Comparison of ENCODE assay signal across 19 mouse cellular contexts in genomic region chr5:69523944-69524343, GRCm38 (mm10). TPM values are rescaled to one million over a fixed set of nuclear protein-coding genes. Genes with fewer than 3 reads are reported as not detected.
"Had no signal": no experiment of that assay in that cellular context is flagged by ENCODE, and none has a peak within 500 bp of the region (broad histone marks: within the 10 kb centered on the region; RNA-seq: fewer than 3 reads in every experiment).

No protein-coding gene starts in this region.

- ATAC-seq: intestine, embryonic 16.5 days; lung, postnatal 0 days had no signal

- H3K4me1 ChIP-seq: kidney, embryonic 15.5 days; limb, embryonic 13.5 days; midbrain, embryonic 10.5 days had no signal

- H3K9me3 ChIP-seq: kidney, embryonic 15.5 days; limb, embryonic 13.5 days; midbrain, embryonic 10.5 days had no signal

- H3K4me2 ChIP-seq: kidney, embryonic 15.5 days; limb, embryonic 13.5 days had no signal

- H3K27me3 ChIP-seq: kidney, embryonic 15.5 days; limb, embryonic 13.5 days had no signal

- H3K4me3 ChIP-seq: kidney, embryonic 15.5 days; limb, embryonic 13.5 days; midbrain, embryonic 10.5 days had no signal

- H3K9ac ChIP-seq: kidney, embryonic 15.5 days; limb, embryonic 13.5 days; liver, embryonic 14.5 days had no signal

- DNase-seq: kidney, adult 2 months; kidney, postnatal 14 days; layer of hippocampus, adult 9-11 months; layer of hippocampus, postnatal 36 days; left cerebral cortex, postnatal 4 days; lung, adult 2 months; lung, postnatal 36 days; right cerebral cortex, postnatal 14 days; thymus, postnatal 4 days had no signal

- H3K36me3 ChIP-seq: kidney, embryonic 15.5 days; limb, embryonic 13.5 days; midbrain, embryonic 10.5 days had no signal

- H3K27ac ChIP-seq: kidney, embryonic 15.5 days; limb, embryonic 13.5 days; liver, embryonic 14.5 days; midbrain, embryonic 10.5 days had no signal

RNA-seq across cellular contexts. Expression of gene Yipf7, which starts 18.5 kb away (rescaled TPM):
- total RNA-seq: layer of hippocampus, postnatal 36 days; left cerebral cortex, postnatal 10 days; left cerebral cortex, postnatal 4 days; liver, adult 2 months; megakaryocyte progenitor cell, adult 5-6 weeks had no signal
- polyA plus RNA-seq: intestine, embryonic 16.5 days; kidney, embryonic 15.5 days; liver, adult 2 months; liver, embryonic 14.5 days; midbrain, embryonic 10.5 days; neural tube, embryonic 14.5 days had no signal
